Mouse (Mus musculus): Measurements from ENCODE around the gene Sfxn2. TPM values are rescaled to one million over a fixed set of nuclear protein-coding genes. Genes with fewer than 3 reads are reported as not detected.

The Sfxn2 gene
- total and polyA plus RNA-seq, 2 experiments from 2014 or later = 10.2 to 12.0 TPM

- DNase-seq (ENCODE audit: low spot score) = no peak
- Histone ChIP-seq H3K4me1 (ENCODE audit: insufficient read depth, low read length) (no peaks in the 10 kb centered on the region), H3K9me3 (ENCODE audit: low read length) (no peaks in the 10 kb centered on the region), H3K9ac (replicated peaks; ENCODE audit: low read length) (no peak overlapping the region), H3K4me3 (ENCODE audit: low read length) (no peak overlapping the region), H3K27ac (peak overlapping the region; percentile 36; the same call in 1 of the 2 replicates), H3K4me2 (ENCODE audit: low read depth, low read length) (no peak overlapping the region), H3K27me3 (ENCODE audit: insufficient read depth, low read length) (no peaks in the 10 kb centered on the region), H3K36me3 (ENCODE audit: insufficient read depth, low read length) (peaks cover 29% of the 10 kb centered on the region)
- no peak; the same call in 1 of the 2 replicates for ATAC-seq
- TF ChIP-seq CTCF (IDR thresholded peaks at IDR 0.05; ENCODE audit: low read depth) = no peak
- WGBS = 45% methylated on average over 6 of the region's 6 CpGs
These were observed 25.6 kb upstream of the Sfxn2 start for GRCm38 (mm10) chr19:46547565-46547964.

GRCm38 (mm10) chr19:46548110-46548509 lies 25.1 kb upstream of the Sfxn2 start:
- ATAC-seq (0 out of 2 replicates have a peak, but pooled peaks have one; percentile 18), DNase-seq (ENCODE audit: low spot score) (no peak)
- no peak overlapping the region for H3K9ac ChIP-seq (replicated peaks; ENCODE audit: low read length)
- no peaks in the 10 kb centered on the region for H3K9me3 ChIP-seq (ENCODE audit: low read length)
- no peaks in the 10 kb centered on the region for H3K4me1 ChIP-seq (ENCODE audit: insufficient read depth, low read length)
- no peak overlapping the region for H3K4me2 ChIP-seq (ENCODE audit: low read depth, low read length)
- H3K4me3 ChIP-seq (ENCODE audit: low read length) = no peak overlapping the region
- WGBS = 52% methylated on average over 10 of the region's 10 CpGs
- no peak for TF ChIP-seq CTCF (IDR thresholded peaks at IDR 0.05; ENCODE audit: low read depth)
- H3K36me3 ChIP-seq (ENCODE audit: insufficient read depth, low read length) = peaks cover 24% of the 10 kb centered on the region
- no peaks in the 10 kb centered on the region for H3K27me3 ChIP-seq (ENCODE audit: insufficient read depth, low read length)
- H3K27ac ChIP-seq = 0 out of 2 replicates have a peak overlapping the region, but pooled peaks have one; percentile 36

GRCm38 (mm10) chr19:46550385-46550784 lies 22.8 kb upstream of the Sfxn2 start:
- no peak for TF ChIP-seq CTCF (IDR thresholded peaks at IDR 0.05; ENCODE audit: low read depth)

GRCm38 (mm10) chr19:46552496-46552895 lies 20.7 kb upstream of the Sfxn2 start:
- no peak overlapping the region for H3K9ac ChIP-seq (replicated peaks; ENCODE audit: low read length)
- ATAC-seq = no peak
- H3K4me2 ChIP-seq (ENCODE audit: low read depth, low read length) = no peak overlapping the region
- 85% methylated on average over 4 of the region's 4 CpGs for WGBS
- H3K9me3 ChIP-seq (ENCODE audit: low read length) = no peaks in the 10 kb centered on the region
- H3K4me3 ChIP-seq (ENCODE audit: low read length) = no peak overlapping the region
- H3K27me3 ChIP-seq (ENCODE audit: insufficient read depth, low read length) = no peaks in the 10 kb centered on the region
- peaks cover 31% of the 10 kb centered on the region for H3K36me3 ChIP-seq (ENCODE audit: insufficient read depth, low read length)
- H3K27ac ChIP-seq = no peak overlapping the region
- no peak for TF ChIP-seq CTCF (IDR thresholded peaks at IDR 0.05; ENCODE audit: low read depth)
- H3K4me1 ChIP-seq (ENCODE audit: insufficient read depth, low read length) = peaks cover 4% of the 10 kb centered on the region; the same call in 1 of the 2 replicates
- no peak for DNase-seq (ENCODE audit: low spot score)

More at GRCm38 (mm10) chr19:46550385-46550784, 22.8 kb upstream of the Sfxn2 start:
- Histone ChIP-seq H3K27ac (no peak overlapping the region), H3K9me3 (ENCODE audit: low read length) (no peaks in the 10 kb centered on the region), H3K27me3 (ENCODE audit: insufficient read depth, low read length) (no peaks in the 10 kb centered on the region), H3K9ac (replicated peaks; ENCODE audit: low read length) (no peak overlapping the region), H3K4me1 (ENCODE audit: insufficient read depth, low read length) (peaks cover 4% of the 10 kb centered on the region; the same call in 1 of the 2 replicates), H3K4me2 (ENCODE audit: low read depth, low read length) (no peak overlapping the region), H3K4me3 (ENCODE audit: low read length) (no peak overlapping the region), H3K36me3 (ENCODE audit: insufficient read depth, low read length) (peaks cover 24% of the 10 kb centered on the region)
- 94% methylated on average over 4 of the region's 4 CpGs for WGBS
- no peak for ATAC-seq
- DNase-seq (ENCODE audit: low spot score) = no peak

GRCm38 (mm10) chr19:46553541-46553955 lies 19.6 kb upstream of the Sfxn2 start:
- WGBS = 36% methylated on average over 11 of the region's 11 CpGs
- DNase-seq (ENCODE audit: low spot score) (peak; percentile 89), ATAC-seq (peak; percentile 87)
- Histone ChIP-seq H3K36me3 (ENCODE audit: insufficient read depth, low read length) (peaks cover 38% of the 10 kb centered on the region), H3K27me3 (ENCODE audit: insufficient read depth, low read length) (no peaks in the 10 kb centered on the region), H3K4me2 (ENCODE audit: low read depth, low read length) (no peak overlapping the region), H3K9ac (replicated peaks; ENCODE audit: low read length) (no peak overlapping the region), H3K27ac (no peak overlapping the region), H3K4me3 (ENCODE audit: low read length) (no peak overlapping the region), H3K9me3 (ENCODE audit: low read length) (no peaks in the 10 kb centered on the region), H3K4me1 (ENCODE audit: insufficient read depth, low read length) (peaks cover 4% of the 10 kb centered on the region; the same call in 1 of the 2 replicates)
- no peak for TF ChIP-seq CTCF (IDR thresholded peaks at IDR 0.05; ENCODE audit: low read depth)

GRCm38 (mm10) chr19:46558009-46558408 lies 15.2 kb upstream of the Sfxn2 start:
- Histone ChIP-seq H3K9me3 (ENCODE audit: low read length) (no peaks in the 10 kb centered on the region), H3K27ac (no peak overlapping the region), H3K9ac (replicated peaks; ENCODE audit: low read length) (no peak overlapping the region), H3K4me2 (ENCODE audit: low read depth, low read length) (no peak overlapping the region), H3K4me1 (ENCODE audit: insufficient read depth, low read length) (peaks cover 4% of the 10 kb centered on the region; the same call in 1 of the 2 replicates), H3K27me3 (ENCODE audit: insufficient read depth, low read length) (no peaks in the 10 kb centered on the region), H3K4me3 (ENCODE audit: low read length) (no peak overlapping the region), H3K36me3 (ENCODE audit: insufficient read depth, low read length) (peaks cover 14% of the 10 kb centered on the region; the same call in 1 of the 2 replicates)
- TF ChIP-seq CTCF (IDR thresholded peaks at IDR 0.05; ENCODE audit: low read depth) = peak; percentile 16; the same call in 1 of the 2 replicates
- 85% methylated on average over 8 of the region's 8 CpGs for WGBS
- no peak for DNase-seq (ENCODE audit: low spot score)
- ATAC-seq = no peak

GRCm38 (mm10) chr19:46558631-46559030 lies 14.5 kb upstream of the Sfxn2 start:
- peaks cover 14% of the 10 kb centered on the region; the same call in 1 of the 2 replicates for H3K36me3 ChIP-seq (ENCODE audit: insufficient read depth, low read length)
- DNase-seq (ENCODE audit: low spot score) (peak; percentile 44), ATAC-seq (no peak)
- no peaks in the 10 kb centered on the region for H3K9me3 ChIP-seq (ENCODE audit: low read length)
- no peak overlapping the region for H3K4me2 ChIP-seq (ENCODE audit: low read depth, low read length)
- 69% methylated on average over 12 of the region's 12 CpGs for WGBS
- H3K27ac ChIP-seq = no peak overlapping the region
- H3K27me3 ChIP-seq (ENCODE audit: insufficient read depth, low read length) = no peaks in the 10 kb centered on the region
- H3K4me3 ChIP-seq (ENCODE audit: low read length) = no peak overlapping the region
- no peaks in the 10 kb centered on the region for H3K4me1 ChIP-seq (ENCODE audit: insufficient read depth, low read length)
- TF ChIP-seq CTCF (IDR thresholded peaks at IDR 0.05; ENCODE audit: low read depth) = no peak
- no peak overlapping the region for H3K9ac ChIP-seq (replicated peaks; ENCODE audit: low read length)

All from hindbrain, postnatal 0 days (tissue).